Mouse (Mus musculus) embryonic facial prominence, embryonic 11.5 days (tissue): ENCODE results near the gene Mia2. TPM values are rescaled to one million over a fixed set of nuclear protein-coding genes. Genes with fewer than 3 reads are reported as not detected.

ENCODE experiments used
- ATAC-seq: fragments of 200-750 bp; cut with Nextera tagmentation; replicated peaks from 2 replicates; pipeline ENCODE4 v1.8.0; 2017; ENCODE audit warnings: low read depth; ENCODE audit not compliant: insufficient number of reproducible peaks, low FRiP score, low TSS enrichment
- DNase-seq: peaks from one replicate; pipeline ENCODE4 v3.0.0-alpha.2; 2015; ENCODE audit warnings: low spot score
- H3K27ac ChIP-seq: fragments of 300-500 bp; sonication (generic); replicated peaks from 2 replicates; pipeline ENCODE4 v1.5.1; 2014; ENCODE audit warnings: mild to moderate bottlenecking, low read depth, low read length, control low read depth
- H3K27me3 ChIP-seq: fragments of 300-500 bp; sonication (generic); 2 replicates; pipeline ENCODE4 v1.6.1; 2014; ENCODE audit warnings: mild to moderate bottlenecking, low read length, moderate library complexity, mixed read lengths; ENCODE audit not compliant: control insufficient read depth, insufficient read depth
- H3K36me3 ChIP-seq: fragments of 300-500 bp; sonication (generic); replicated peaks from 2 replicates; pipeline ENCODE4 v1.6.1; 2014; ENCODE audit warnings: low read depth, mild to moderate bottlenecking, low read length, moderate library complexity, mixed read lengths; ENCODE audit not compliant: control insufficient read depth, insufficient read depth
- H3K4me1 ChIP-seq: fragments of 300-500 bp; sonication (generic); 2 replicates; pipeline ENCODE4 v1.6.1; 2014; ENCODE audit warnings: low read length, mixed read lengths; ENCODE audit not compliant: control insufficient read depth, insufficient read depth
- H3K4me2 ChIP-seq: fragments of 300-500 bp; sonication (generic); 2 replicates; pipeline ENCODE4 v1.6.1; 2014; ENCODE audit warnings: low read depth, mild to moderate bottlenecking, control low read depth, low read length, moderate library complexity
- H3K4me3 ChIP-seq: fragments of 300-500 bp; sonication (generic); 2 replicates; pipeline ENCODE4 v1.5.1; 2014; ENCODE audit warnings: low read depth, low read length, control low read depth
- H3K9ac ChIP-seq: fragments of 300-500 bp; sonication (generic); replicated peaks from 2 replicates; pipeline ENCODE4 v1.6.1; 2014; ENCODE audit warnings: mild to moderate bottlenecking, control low read depth, low read length
- H3K9me3 ChIP-seq: fragments of 300-500 bp; sonication (generic); replicated peaks from 2 replicates; pipeline ENCODE4 v1.6.1; 2016; ENCODE audit warnings: mild to moderate bottlenecking, low read length, inconsistent platforms, mixed read lengths; ENCODE audit not compliant: control insufficient read depth
- WGBS: fragments of 180-500 bp; shearing (Covaris S2); extraction: QIAGEN DNeasy Blood & Tissue Kit; methylation state at CpG from one replicate; pipeline ENCODE4 v1.1.7; 2014; 5-methylcytosine and 5-hydroxymethylcytosine counted together
- polyA plus RNA-seq: library from polyadenylated mRNA; unstranded; fragments of >200 nt; fragmentation: Nextera tagmentation; extraction: Ambion mirVana; gene quantifications from 2 replicates; pipeline ENCODE4 v1.2.1, GENCODE M21; 2014

Gene Mia2
- polyA plus RNA-seq, 1 experiment from 2014 or later: 71.9 TPM

DNA sequence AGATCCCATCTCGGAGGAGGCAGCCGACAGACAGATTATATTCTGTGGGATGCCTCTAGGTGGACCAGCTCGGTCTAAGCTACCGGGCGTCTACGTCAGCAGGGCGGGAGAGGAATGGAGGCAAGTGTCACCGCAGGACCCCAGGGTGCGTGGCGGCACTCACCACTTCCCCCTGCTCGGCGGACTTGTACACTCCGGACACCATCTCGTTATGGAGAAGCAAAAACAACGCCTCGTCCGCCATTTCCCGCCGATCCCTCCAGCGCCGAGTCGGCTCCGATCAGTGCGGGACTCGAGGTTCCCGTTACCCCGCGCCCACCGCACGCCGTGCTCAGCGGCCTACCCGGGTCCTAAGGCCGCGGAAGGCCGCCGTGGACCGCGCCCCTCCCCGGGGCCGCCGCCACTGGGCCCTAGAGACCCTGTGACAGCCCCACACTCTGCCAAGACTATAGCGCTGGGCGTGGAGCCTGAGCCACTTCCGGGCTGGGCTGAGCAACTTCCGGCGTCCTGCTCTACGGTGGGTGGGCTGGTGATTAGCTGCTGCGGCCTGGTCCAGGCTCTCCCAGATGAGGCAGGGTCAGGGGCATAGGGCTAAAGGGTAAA, 34.5 kb upstream of the Mia2 start, which contains the start of gene Trappc6b:
TSS of gene Trappc6b (minus strand) at position 480 of the 603 bp plus-strand sequence.
- H3K4me3 ChIP-seq: peak within 1 kb of the TSS; percentile 78
- no peaks in the 10 kb centered on the region for H3K27me3 ChIP-seq
- peak within 1 kb of the TSS; percentile 94 for H3K9ac ChIP-seq
- DNase-seq: peak; percentile 87
- H3K9me3 ChIP-seq: no peaks in the 10 kb centered on the region
- H3K4me2 ChIP-seq: peak within 1 kb of the TSS; percentile 72
- under 1% methylated on average over 49 of the region's 49 CpGs for WGBS
- H3K36me3 ChIP-seq: no peaks in the 10 kb centered on the region; the same call in 1 of the 2 replicates
- ATAC-seq: peak; percentile 97
- H3K27ac ChIP-seq: peak within 1 kb of the TSS; percentile 78
- no peaks in the 10 kb centered on the region for H3K4me1 ChIP-seq

- no peak overlapping the region for H3K4me2 ChIP-seq
- ATAC-seq (no peak), DNase-seq (no peak)
- H3K9me3 ChIP-seq: no peaks in the 10 kb centered on the region
- H3K4me3 ChIP-seq: no peak overlapping the region
- no peak overlapping the region for H3K27ac ChIP-seq
- peaks cover 8% of the 10 kb centered on the region for H3K36me3 ChIP-seq
- H3K4me1 ChIP-seq: no peaks in the 10 kb centered on the region
- H3K27me3 ChIP-seq: no peaks in the 10 kb centered on the region
- H3K9ac ChIP-seq: no peak overlapping the region
- 74% methylated on average over 8 of the region's 8 CpGs for WGBS
These were observed 30.8 kb upstream of the Mia2 start for GRCm38 (mm10) chr12:59064837-59065236.

- DNase-seq (no peak), ATAC-seq (no peak)
- peak overlapping the region; percentile 44 for H3K4me2 ChIP-seq
- peak overlapping the region; percentile 59; the same call in 1 of the 2 replicates for H3K9ac ChIP-seq
- no peak overlapping the region for H3K4me3 ChIP-seq
- H3K36me3 ChIP-seq: peaks cover 8% of the 10 kb centered on the region
- WGBS: 73% methylated on average over 3 of the region's 3 CpGs
- no peak overlapping the region for H3K27ac ChIP-seq
- H3K4me1 ChIP-seq: no peaks in the 10 kb centered on the region
- no peaks in the 10 kb centered on the region for H3K9me3 ChIP-seq
- no peaks in the 10 kb centered on the region for H3K27me3 ChIP-seq
These were observed 29.8 kb upstream of the Mia2 start for GRCm38 (mm10) chr12:59065776-59066175.

GRCm38 (mm10) chr12:59066448-59067077, 29.0 kb upstream of the Mia2 start, which contains the start of gene Pnn:
Gene Pnn (plus strand): TSS chr12:59066884.
- no peaks in the 10 kb centered on the region for H3K9me3 ChIP-seq
- no peaks in the 10 kb centered on the region for H3K4me1 ChIP-seq
- peak; percentile 100 for ATAC-seq

GRCm38 (mm10) chr12:59067095-59067494, 28.5 kb upstream of the Mia2 start:
- peak overlapping the region; percentile 99 for H3K9ac ChIP-seq
- H3K4me1 ChIP-seq: no peaks in the 10 kb centered on the region
- H3K4me2 ChIP-seq: peak overlapping the region; percentile 58
- WGBS: under 1% methylated on average over 41 of the region's 41 CpGs
- H3K27me3 ChIP-seq: no peaks in the 10 kb centered on the region
- H3K27ac ChIP-seq: peak overlapping the region; percentile 80
- H3K4me3 ChIP-seq: peak overlapping the region; percentile 99
- ATAC-seq (peak; percentile 72), DNase-seq (peak; percentile 33)
- peaks cover 10% of the 10 kb centered on the region for H3K36me3 ChIP-seq
- no peaks in the 10 kb centered on the region for H3K9me3 ChIP-seq

More at GRCm38 (mm10) chr12:59066448-59067077, 29.0 kb upstream of the Mia2 start, which contains the start of gene Pnn:
- H3K36me3 ChIP-seq: peaks cover 8% of the 10 kb centered on the region
- peak within 1 kb of the TSS; percentile 80 for H3K27ac ChIP-seq
- peak within 1 kb of the TSS; percentile 99 for H3K4me3 ChIP-seq
- peak within 1 kb of the TSS; percentile 99 for H3K9ac ChIP-seq
- peak within 1 kb of the TSS; percentile 58 for H3K4me2 ChIP-seq
- peak; percentile 98 for DNase-seq
- H3K27me3 ChIP-seq: no peaks in the 10 kb centered on the region
- WGBS: 0% methylated on average over 43 of the region's 43 CpGs

- no peak overlapping the region for H3K4me3 ChIP-seq
- 94% methylated on average over 13 of the region's 13 CpGs for WGBS
- H3K27ac ChIP-seq: no peak overlapping the region
- no peak overlapping the region for H3K9ac ChIP-seq
- no peaks in the 10 kb centered on the region for H3K27me3 ChIP-seq
- no peaks in the 10 kb centered on the region for H3K4me1 ChIP-seq
- peaks cover 16% of the 10 kb centered on the region for H3K36me3 ChIP-seq
- H3K9me3 ChIP-seq: no peaks in the 10 kb centered on the region
- no peak for ATAC-seq
- no peak overlapping the region for H3K4me2 ChIP-seq
- DNase-seq: no peak
These were observed 26.8 kb upstream of the Mia2 start for GRCm38 (mm10) chr12:59068791-59069190.

- Histone ChIP-seq H3K4me1 (no peaks in the 10 kb centered on the region), H3K27ac (no peak overlapping the region), H3K9ac (no peak overlapping the region), H3K27me3 (no peaks in the 10 kb centered on the region), H3K36me3 (peaks cover 16% of the 10 kb centered on the region), H3K9me3 (no peaks in the 10 kb centered on the region), H3K4me3 (no peak overlapping the region), H3K4me2 (no peak overlapping the region)
- ATAC-seq (no peak), DNase-seq (no peak)
- WGBS: 91% methylated on average over 11 of the region's 11 CpGs
These were observed 23.3 kb upstream of the Mia2 start for GRCm38 (mm10) chr12:59072286-59072685.

GRCm38 (mm10) chr12:59074052-59074451, 21.5 kb upstream of the Mia2 start:
- DNase-seq (no peak), ATAC-seq (no peak)
- WGBS: 83% methylated on average over 3 of the region's 3 CpGs
- no peaks in the 10 kb centered on the region for H3K4me1 ChIP-seq
- no peak overlapping the region for H3K27ac ChIP-seq
- no peaks in the 10 kb centered on the region for H3K27me3 ChIP-seq
- H3K36me3 ChIP-seq: peaks cover 10% of the 10 kb centered on the region
- H3K4me2 ChIP-seq: no peak overlapping the region
- no peaks in the 10 kb centered on the region for H3K9me3 ChIP-seq
- H3K4me3 ChIP-seq: no peak overlapping the region
- H3K9ac ChIP-seq: no peak overlapping the region
